Mouse (Mus musculus) forebrain, embryonic 11.5 days (tissue): Measurements from ENCODE around the gene Gcnt3. TPM values are rescaled to one million over a fixed set of nuclear protein-coding genes. Genes with fewer than 3 reads are reported as not detected.
"Not testable (repeated sequence)": the region's sequence is repeated elsewhere in the genome, so short reads cannot be mapped to it uniquely, and the experiment has no call there.

Experiments
- ATAC-seq: fragments of 200-750 bp; cut with Nextera tagmentation; replicated peaks from 2 replicates; pipeline ENCODE4 v1.8.0; 2017; ENCODE audit warnings: moderate TSS enrichment; ENCODE audit not compliant: low FRiP score
- DNase-seq: peaks from one replicate; pipeline ENCODE4 v3.0.0-alpha.2; 2017; ENCODE audit warnings: low spot score
- H3K27ac ChIP-seq: fragments of 300-500 bp; sonication (generic); 2 replicates; pipeline ENCODE4 v1.5.1; 2014; ENCODE audit warnings: low read depth, low read length
- H3K27me3 ChIP-seq: fragments of 300-500 bp; sonication (generic); 2 replicates; pipeline ENCODE4 v1.6.1; 2014; ENCODE audit warnings: mild to moderate bottlenecking, low read length, mixed read lengths; ENCODE audit not compliant: control insufficient read depth, insufficient read depth
- H3K36me3 ChIP-seq: fragments of 300-500 bp; sonication (generic); 2 replicates; pipeline ENCODE4 v1.6.1; 2014; ENCODE audit warnings: mild to moderate bottlenecking, low read length, moderate library complexity, mixed read lengths; ENCODE audit not compliant: control insufficient read depth, insufficient read depth
- H3K4me1 ChIP-seq: fragments of 300-500 bp; sonication (generic); replicated peaks from 2 replicates; pipeline ENCODE4 v1.6.1; 2014; ENCODE audit warnings: low read length, mixed read lengths; ENCODE audit not compliant: control insufficient read depth, insufficient read depth
- H3K4me2 ChIP-seq: fragments of 300-500 bp; sonication (generic); 2 replicates; pipeline ENCODE4 v1.6.1; 2014; ENCODE audit warnings: low read depth, mild to moderate bottlenecking, low read length, moderate library complexity, mixed read lengths; ENCODE audit not compliant: severe bottlenecking
- H3K4me3 ChIP-seq: fragments of 300-500 bp; sonication (generic); 2 replicates; pipeline ENCODE4 v1.5.1; 2014; ENCODE audit warnings: low read depth, low read length
- H3K9ac ChIP-seq: fragments of 300-500 bp; sonication (generic); 2 replicates; pipeline ENCODE4 v1.6.1; 2014; ENCODE audit warnings: low read length
- H3K9me3 ChIP-seq: fragments of 300-500 bp; sonication (generic); 2 replicates; pipeline ENCODE4 v1.6.1; 2016; ENCODE audit warnings: low read length, mixed read lengths; ENCODE audit not compliant: control insufficient read depth
- WGBS: fragments of 180-500 bp; shearing (Covaris S2); extraction: QIAGEN DNeasy Blood & Tissue Kit; methylation state at CpG from one replicate; pipeline ENCODE4 v1.1.7; 2014; 5-methylcytosine and 5-hydroxymethylcytosine counted together
- polyA plus RNA-seq: library from polyadenylated mRNA; unstranded; fragments of >200 nt; fragmentation: Nextera tagmentation; extraction: Ambion mirVana; gene quantifications from 2 replicates; pipeline ENCODE4 v1.2.1, GENCODE M21; 2014

The Gcnt3 gene
- polyA plus RNA-seq, 1 experiment from 2014 or later: not detected

DNA sequence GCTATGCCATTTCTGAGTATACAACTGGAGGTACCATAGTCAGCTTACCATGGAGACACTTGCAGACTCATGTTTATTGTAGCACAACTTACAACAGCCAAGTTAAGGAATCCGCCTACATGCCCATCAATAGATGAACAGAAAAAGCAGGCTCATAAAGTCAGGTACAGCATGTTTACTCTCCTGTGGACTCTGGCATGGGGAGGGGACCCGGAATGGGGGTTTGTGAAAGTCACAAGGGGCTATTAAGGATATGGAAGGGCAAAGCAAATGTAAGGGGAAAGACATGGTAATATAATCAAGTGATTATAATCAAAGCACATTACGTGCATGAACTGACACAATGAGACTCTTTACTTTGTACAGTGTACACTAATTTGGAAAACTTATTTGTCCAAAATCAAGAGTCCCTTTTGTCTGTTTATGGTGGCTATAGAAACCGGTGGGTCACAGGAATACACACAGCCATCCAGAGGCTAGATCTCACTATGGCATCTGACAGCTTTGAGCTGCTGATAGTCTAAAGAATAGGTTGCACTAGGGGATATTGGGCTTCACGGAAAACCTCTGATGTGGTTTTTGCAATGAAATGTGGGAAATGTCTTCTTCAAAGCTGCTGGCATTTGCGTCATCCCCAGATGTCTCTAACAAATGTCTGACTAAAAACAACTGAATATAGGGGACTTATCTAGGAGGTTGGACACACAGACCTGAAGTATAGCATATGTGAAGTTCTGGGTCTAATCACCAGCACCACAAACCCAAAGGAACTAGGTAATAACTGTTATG is 1.9 kb upstream of the Gcnt3 start:
- H3K9ac ChIP-seq: no peak overlapping the region
- 89% methylated on average over 6 of the region's 6 CpGs for WGBS
- no peaks in the 10 kb centered on the region for H3K36me3 ChIP-seq
- no peak overlapping the region for H3K27ac ChIP-seq
- no peak for DNase-seq
- H3K9me3 ChIP-seq: no peaks in the 10 kb centered on the region
- H3K27me3 ChIP-seq: no peaks in the 10 kb centered on the region
- H3K4me3 ChIP-seq: no peak overlapping the region
- ATAC-seq: no peak
- no peaks in the 10 kb centered on the region for H3K4me1 ChIP-seq
- H3K4me2 ChIP-seq: no peak overlapping the region

DNA sequence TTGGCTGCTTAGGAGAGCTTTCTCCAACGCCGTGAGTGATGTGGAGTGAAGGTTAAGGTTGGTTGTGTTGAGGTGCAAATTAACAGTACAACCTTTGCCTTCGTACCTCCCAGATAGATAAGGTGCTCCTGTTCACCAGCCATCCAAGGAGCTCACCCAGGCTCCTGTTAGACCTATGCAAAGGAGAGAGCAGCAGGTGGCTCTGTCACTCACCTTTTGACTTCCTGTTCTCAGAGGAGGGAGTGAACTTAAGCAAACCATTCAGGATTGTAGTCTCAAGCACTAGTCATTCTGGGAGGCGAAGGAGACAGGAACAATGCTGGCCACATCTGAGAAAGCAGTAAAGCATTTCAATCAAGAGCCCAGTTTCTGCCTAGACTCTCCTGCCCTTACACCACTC is 1.2 kb downstream of the Gcnt3 start:
- 71% methylated on average over 4 of the region's 4 CpGs for WGBS
- Histone ChIP-seq H3K36me3 (no peaks in the 10 kb centered on the region), H3K4me1 (no peaks in the 10 kb centered on the region)

DNA sequence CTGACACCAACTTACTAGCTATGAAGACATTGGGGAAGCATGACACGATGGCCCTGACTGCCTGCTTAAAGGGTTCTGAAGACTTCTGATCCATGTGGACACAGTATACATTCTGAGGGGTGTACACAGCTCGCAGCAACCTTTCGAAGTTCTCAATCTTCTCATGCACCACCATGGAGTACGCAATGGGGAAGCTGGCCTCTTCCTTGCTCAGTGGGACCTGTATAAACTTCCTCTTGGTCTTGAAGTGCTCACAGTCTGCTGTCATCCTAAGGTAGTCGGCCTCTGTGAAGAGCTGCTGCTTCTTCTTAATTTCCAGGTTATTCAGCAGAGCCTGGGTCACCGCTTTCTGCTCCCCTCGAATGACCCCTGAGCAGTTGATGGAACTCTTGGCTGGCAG is 3.2 kb downstream of the Gcnt3 start:
- H3K4me2 ChIP-seq: no peak overlapping the region
- no peaks in the 10 kb centered on the region for H3K4me1 ChIP-seq
- no peak for ATAC-seq
- H3K27me3 ChIP-seq: no peaks in the 10 kb centered on the region
- no peak overlapping the region for H3K27ac ChIP-seq
- no peaks in the 10 kb centered on the region for H3K36me3 ChIP-seq
- 89% methylated on average over 7 of the region's 7 CpGs for WGBS
- H3K9me3 ChIP-seq: no peaks in the 10 kb centered on the region
- DNase-seq: no peak
- H3K9ac ChIP-seq: no peak overlapping the region
- H3K4me3 ChIP-seq: no peak overlapping the region

More for the DNA sequence above, 1.2 kb downstream of the Gcnt3 start:
- Histone ChIP-seq H3K27ac (no peak overlapping the region), H3K4me3 (no peak overlapping the region), H3K9me3 (no peaks in the 10 kb centered on the region), H3K4me2 (no peak overlapping the region), H3K27me3 (no peaks in the 10 kb centered on the region), H3K9ac (no peak overlapping the region)
- ATAC-seq: no peak
- no peak for DNase-seq

DNA sequence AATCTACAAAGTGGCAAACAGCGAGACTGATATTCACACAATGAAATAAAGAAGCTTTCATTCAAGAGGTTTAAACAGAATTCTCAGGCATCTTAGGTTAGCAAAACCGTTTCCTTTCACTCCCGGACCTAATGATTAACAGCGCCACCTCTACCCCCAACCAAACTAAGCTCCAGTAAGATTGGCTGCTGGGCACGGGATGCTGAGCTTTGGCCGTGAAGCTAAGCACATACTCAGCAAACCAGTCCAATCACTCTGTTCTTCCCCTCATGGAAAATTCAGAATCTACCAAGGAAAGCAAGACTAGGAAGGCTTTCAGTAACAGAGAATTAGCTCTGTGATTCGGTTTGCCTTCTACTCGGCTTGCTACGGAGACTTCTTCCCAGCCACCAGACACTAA is 4.8 kb downstream of the Gcnt3 start:
- 79% methylated on average over 9 of the region's 9 CpGs for WGBS
- DNase-seq: no peak
- Histone ChIP-seq H3K4me2 (no peak overlapping the region), H3K4me1 (no peaks in the 10 kb centered on the region), H3K27ac (no peak overlapping the region), H3K9ac (no peak overlapping the region), H3K9me3 (no peaks in the 10 kb centered on the region), H3K27me3 (no peaks in the 10 kb centered on the region), H3K4me3 (no peak overlapping the region), H3K36me3 (no peaks in the 10 kb centered on the region)
- ATAC-seq: no peak

GRCm38 (mm10) chr9:70032167-70032566 is 5.7 kb downstream of the Gcnt3 start:
- Histone ChIP-seq H3K27me3 (no peaks in the 10 kb centered on the region), H3K9ac (no peak overlapping the region), H3K4me2 (no peak overlapping the region), H3K4me1 (no peaks in the 10 kb centered on the region), H3K4me3 (no peak overlapping the region), H3K36me3 (no peaks in the 10 kb centered on the region), H3K27ac (no peak overlapping the region), H3K9me3 (no peaks in the 10 kb centered on the region)
- 91% methylated on average over 1 of the region's 1 CpGs for WGBS
- ATAC-seq (no peak), DNase-seq (no peak)

- no peaks in the 10 kb centered on the region for H3K4me1 ChIP-seq
- no peak overlapping the region for H3K27ac ChIP-seq
- no peak overlapping the region for H3K4me2 ChIP-seq
- no peaks in the 10 kb centered on the region for H3K9me3 ChIP-seq
- no peaks in the 10 kb centered on the region for H3K27me3 ChIP-seq
- ATAC-seq: no peak
- no peaks in the 10 kb centered on the region for H3K36me3 ChIP-seq
- H3K9ac ChIP-seq: no peak overlapping the region
- WGBS: 94% methylated on average over 2 of the region's 2 CpGs
- no peak overlapping the region for H3K4me3 ChIP-seq
- DNase-seq: no peak
Observed at GRCm38 (mm10) chr9:70025365-70026012, 12.4 kb downstream of the Gcnt3 start.

- no peaks in the 10 kb centered on the region for H3K27me3 ChIP-seq
- DNase-seq (no peak), ATAC-seq (no peak)
- H3K4me3 ChIP-seq: no peak overlapping the region
- no peak overlapping the region for H3K9ac ChIP-seq
- H3K27ac ChIP-seq: no peak overlapping the region
- no peaks in the 10 kb centered on the region for H3K36me3 ChIP-seq
- no peaks in the 10 kb centered on the region for H3K9me3 ChIP-seq
- no peak overlapping the region for H3K4me2 ChIP-seq
- H3K4me1 ChIP-seq: no peaks in the 10 kb centered on the region
Observed at GRCm38 (mm10) chr9:70024648-70025047, 13.2 kb downstream of the Gcnt3 start.

DNA sequence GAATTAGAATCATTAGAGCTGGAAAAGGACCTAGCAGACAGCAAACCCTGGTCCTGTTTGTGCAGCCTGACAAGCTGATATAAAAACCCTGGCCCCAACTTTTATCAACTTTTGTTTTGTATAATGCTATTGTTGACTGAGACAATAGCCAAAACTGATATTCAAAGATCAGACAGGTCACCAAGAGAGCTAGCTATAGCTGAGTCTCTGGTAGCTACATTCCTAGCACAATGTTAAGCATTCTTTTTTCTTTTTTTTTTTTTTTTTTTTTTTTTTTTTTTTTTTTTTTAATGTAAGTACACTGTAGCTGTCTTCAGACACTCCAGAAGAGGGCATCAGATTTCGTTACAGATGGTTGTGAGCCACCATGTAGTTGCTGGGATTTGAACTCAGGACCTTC is 14.3 kb downstream of the Gcnt3 start:
- H3K36me3 ChIP-seq, H3K9ac ChIP-seq, DNase-seq, H3K27ac ChIP-seq, ATAC-seq, H3K4me3 ChIP-seq, H3K4me1 ChIP-seq, H3K4me2 ChIP-seq, H3K9me3 ChIP-seq, H3K27me3 ChIP-seq: not testable (repeated sequence)
- 78% methylated on average over 1 of the region's 1 CpGs for WGBS

GRCm38 (mm10) chr9:70022083-70022482 is 15.8 kb downstream of the Gcnt3 start:
- WGBS: 91% methylated on average over 4 of the region's 4 CpGs

More at GRCm38 (mm10) chr9:70022083-70022482, 15.8 kb downstream of the Gcnt3 start:
- H3K9ac ChIP-seq: no peak overlapping the region
- ATAC-seq (no peak), DNase-seq (no peak)
- no peaks in the 10 kb centered on the region for H3K36me3 ChIP-seq
- H3K4me2 ChIP-seq: no peak overlapping the region
- H3K4me1 ChIP-seq: no peaks in the 10 kb centered on the region
- no peaks in the 10 kb centered on the region for H3K27me3 ChIP-seq
- no peak overlapping the region for H3K4me3 ChIP-seq
- no peaks in the 10 kb centered on the region for H3K9me3 ChIP-seq
- H3K27ac ChIP-seq: no peak overlapping the region
